Mouse (Mus musculus) forebrain, postnatal 0 days (tissue): ENCODE measurements around the gene Hist1h2ae. TPM values are rescaled to one million over a fixed set of nuclear protein-coding genes. Genes with fewer than 3 reads are reported as not detected.

Experiments used
- ATAC-seq: fragments of 200-750 bp; cut with Nextera tagmentation; 2 replicates; pipeline ENCODE4 v1.8.0; 2017; ENCODE audit warnings: mild to moderate bottlenecking, moderate library complexity
- DNase-seq: peaks from one replicate; pipeline ENCODE4 v3.0.0-alpha.2; 2015
- H3K27ac ChIP-seq: fragments of 300-500 bp; sonication (generic); 2 replicates; pipeline ENCODE4 v1.5.1; 2014; ENCODE audit warnings: low read depth, mild to moderate bottlenecking, antibody characterized with exemption, low read length, moderate library complexity, mixed read lengths
- H3K27me3 ChIP-seq: fragments of 300-500 bp; sonication (generic); 2 replicates; pipeline ENCODE4 v1.6.1; 2014; ENCODE audit warnings: mild to moderate bottlenecking, low read length, mixed read lengths; ENCODE audit not compliant: insufficient read depth
- H3K36me3 ChIP-seq: fragments of 300-500 bp; sonication (generic); 2 replicates; pipeline ENCODE4 v1.6.1; 2014; ENCODE audit warnings: mild to moderate bottlenecking, moderate library complexity; ENCODE audit not compliant: insufficient read depth
- H3K4me1 ChIP-seq: fragments of 300-500 bp; sonication (generic); 2 replicates; pipeline ENCODE4 v1.6.1; 2014; ENCODE audit warnings: antibody characterized with exemption; ENCODE audit not compliant: insufficient read depth
- H3K4me2 ChIP-seq: fragments of 300-500 bp; sonication (generic); 2 replicates; pipeline ENCODE4 v1.6.1; 2014; ENCODE audit warnings: low read depth, mild to moderate bottlenecking, moderate library complexity
- H3K4me3 ChIP-seq: fragments of 300-500 bp; sonication (generic); 2 replicates; pipeline ENCODE4 v1.5.1; 2014; ENCODE audit warnings: low read depth, low read length, mixed read lengths
- H3K9ac ChIP-seq: fragments of 300-500 bp; sonication (generic); 2 replicates; pipeline ENCODE4 v1.6.1; 2014; ENCODE audit warnings: mild to moderate bottlenecking
- H3K9me3 ChIP-seq: fragments of 300-500 bp; sonication (generic); 2 replicates; pipeline ENCODE4 v1.6.1; 2016; ENCODE audit warnings: low read length
- CTCF ChIP-seq: sonication (generic); IDR thresholded peaks from 2 replicates; pipeline ENCODE4 v1.5.1; 2016; ENCODE audit warnings: antibody characterized with exemption, control low read depth, low read depth
- WGBS: fragments of 180-500 bp; shearing (Covaris S2); extraction: QIAGEN DNeasy Blood & Tissue Kit; methylation state at CpG from one replicate; pipeline ENCODE4 v1.1.7; 2014; 5-methylcytosine and 5-hydroxymethylcytosine counted together
- microRNA-seq, 2 experiments: library from miRNA; unstranded; fragments of <30 nt; microRNA quantifications; one replicate each; pipeline ENCODE4; 2016
- polyA plus RNA-seq: library from polyadenylated mRNA; unstranded; fragments of >200 nt; fragmentation: Nextera tagmentation; extraction: Ambion mirVana; gene quantifications from 2 replicates; pipeline ENCODE4 v1.2.1, GENCODE M21; 2015
- total RNA-seq: library from RNA; depleted of rRNA; stranded (reverse); fragments of >200 nt; gene quantifications from 2 replicates; pipeline ENCODE4 v1.2.3, GENCODE M21; 2014; rRNA removed

The Hist1h2ae gene
- total and polyA plus RNA-seq, 2 experiments from 2014 or later = 12.5 to 111 TPM

DNA sequence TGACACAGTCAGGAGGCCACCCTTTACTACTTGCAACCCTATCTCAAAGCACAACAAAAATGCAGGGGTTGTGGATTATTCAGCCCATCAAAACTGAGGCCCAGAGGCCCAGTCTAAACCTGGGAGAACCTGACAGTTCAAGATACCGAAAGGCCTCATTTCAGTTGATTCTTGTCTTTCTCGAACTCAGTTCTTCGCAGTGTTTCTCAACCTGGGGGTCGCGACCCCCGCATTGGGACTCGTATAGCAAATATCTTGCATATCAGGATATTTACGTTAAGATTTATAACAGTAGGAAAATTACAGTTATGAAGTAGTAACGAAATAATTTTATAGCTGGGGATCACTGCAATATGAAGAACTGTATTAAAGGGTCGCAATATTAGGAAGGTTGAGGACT is 45.1 kb downstream of the Hist1h2ae start:
- H3K27me3 ChIP-seq = no peaks in the 10 kb centered on the region
- H3K4me2 ChIP-seq = peak overlapping the region; percentile 55
- no peaks in the 10 kb centered on the region for H3K4me1 ChIP-seq
- DNase-seq (no peak), ATAC-seq (no peak)
- WGBS = 2% methylated on average over 10 of the region's 10 CpGs
- H3K4me3 ChIP-seq = peak overlapping the region; percentile 50
- no peak for TF ChIP-seq CTCF
- no peak overlapping the region for H3K9ac ChIP-seq
- H3K9me3 ChIP-seq = no peaks in the 10 kb centered on the region
- H3K36me3 ChIP-seq = no peaks in the 10 kb centered on the region
- H3K27ac ChIP-seq = no peak overlapping the region

DNA sequence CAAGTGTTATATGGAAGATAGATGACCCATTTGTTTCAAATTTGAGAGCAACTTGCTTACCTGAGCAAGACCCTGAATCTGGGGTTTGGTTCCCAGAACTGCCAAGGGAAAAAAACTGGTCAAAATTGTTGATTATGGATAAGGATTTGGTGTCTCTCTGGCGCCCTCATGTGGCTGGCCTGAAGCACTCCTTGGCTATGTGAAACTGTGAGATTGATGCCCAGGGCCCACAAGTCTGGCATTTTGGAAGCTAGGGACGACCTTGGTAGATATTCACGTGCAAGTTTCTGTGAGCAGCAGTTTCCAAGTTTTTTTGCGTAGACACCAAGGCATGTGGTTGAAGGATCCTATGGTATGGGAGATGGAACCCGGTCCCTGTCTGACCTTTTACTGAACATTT is 46.4 kb downstream of the Hist1h2ae start:
- TF ChIP-seq CTCF = peak; percentile 92
- no peak overlapping the region for H3K9ac ChIP-seq
- peak; percentile 86 for DNase-seq
- no peak overlapping the region for H3K4me3 ChIP-seq
- peak; percentile 44 for ATAC-seq
- no peaks in the 10 kb centered on the region for H3K4me1 ChIP-seq
- H3K4me2 ChIP-seq = no peak overlapping the region
- no peaks in the 10 kb centered on the region for H3K9me3 ChIP-seq
- H3K27me3 ChIP-seq = no peaks in the 10 kb centered on the region
- H3K27ac ChIP-seq = no peak overlapping the region
- 9% methylated on average over 5 of the region's 5 CpGs for WGBS
- H3K36me3 ChIP-seq = no peaks in the 10 kb centered on the region

DNA sequence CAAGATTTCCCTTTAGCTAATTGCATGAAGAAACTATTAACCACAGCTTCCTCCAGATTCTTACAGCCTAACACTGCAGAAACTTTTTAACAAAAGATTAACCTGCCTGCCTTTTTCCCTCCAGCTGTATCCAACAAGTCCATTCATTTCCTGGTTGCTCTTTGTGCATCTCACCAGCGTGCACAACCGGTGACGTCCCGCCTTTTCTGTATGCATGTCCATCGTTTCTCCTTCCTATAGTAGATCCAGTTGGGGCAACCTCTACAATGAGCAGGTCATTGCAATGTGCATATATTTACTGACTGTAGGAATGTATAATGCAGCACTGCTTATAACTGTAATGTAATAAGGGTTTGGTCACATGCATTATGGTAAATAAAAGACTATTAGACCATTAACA is 47.0 kb downstream of the Hist1h2ae start:
- Histone ChIP-seq H3K9me3 (no peaks in the 10 kb centered on the region), H3K36me3 (no peaks in the 10 kb centered on the region), H3K4me2 (no peak overlapping the region), H3K27me3 (no peaks in the 10 kb centered on the region), H3K9ac (no peak overlapping the region), H3K4me3 (no peak overlapping the region), H3K27ac (no peak overlapping the region), H3K4me1 (no peaks in the 10 kb centered on the region)
- ATAC-seq = no peak
- WGBS = 46% methylated on average over 5 of the region's 5 CpGs
- no peak for TF ChIP-seq CTCF
- no peak for DNase-seq

DNA sequence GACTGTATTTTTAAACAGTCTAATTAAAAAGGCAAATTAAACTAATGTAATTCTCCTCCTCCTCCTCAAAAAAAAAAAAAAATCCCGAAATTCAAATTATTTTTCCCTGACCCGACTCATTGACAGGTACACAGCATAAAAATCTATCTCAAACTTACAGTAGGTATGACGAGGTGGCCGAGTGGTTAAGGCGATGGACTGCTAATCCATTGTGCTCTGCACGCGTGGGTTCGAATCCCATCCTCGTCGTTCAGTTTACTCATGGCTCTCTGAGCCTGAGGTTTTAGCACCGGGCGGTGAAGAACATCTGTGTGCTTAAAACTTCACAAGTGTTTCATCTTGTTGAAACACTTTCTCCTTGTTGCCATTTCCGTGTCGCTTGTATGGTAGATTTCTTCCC is 49.3 kb downstream of the Hist1h2ae start:
- 1% methylated on average over 14 of the region's 14 CpGs for WGBS
- H3K4me2 ChIP-seq = peak overlapping the region; percentile 18; the same call in 1 of the 2 replicates
- H3K27me3 ChIP-seq = no peaks in the 10 kb centered on the region
- no peak for ATAC-seq
- H3K36me3 ChIP-seq = no peaks in the 10 kb centered on the region
- H3K27ac ChIP-seq = no peak overlapping the region
- no peak overlapping the region for H3K4me3 ChIP-seq
- no peak overlapping the region for H3K9ac ChIP-seq
- no peaks in the 10 kb centered on the region for H3K9me3 ChIP-seq
- peak; percentile 75 for DNase-seq
- no peak for TF ChIP-seq CTCF
- no peaks in the 10 kb centered on the region for H3K4me1 ChIP-seq

Small RNAs within 50 kb of the gene (microRNA-seq; reads per million reads assigned to microRNA genes)
- gene Gm44297 = 0 reads per million in 2 experiments
- 0 reads per million in 2 experiments for gene Gm44359
- gene Gm44394 = 0 reads per million in 2 experiments

Other genes with a start within 250 kb of the Hist1h2ae start
Only the 30 nearest of the 35 such genes appear.
- 6.5 and 8.2 TPM in 2 replicates for gene Abt1, start 147.4 kb downstream of the Hist1h2ae start, total RNA-seq
- 7.7 and 8.2 TPM in 2 replicates for gene Abt1, start 147.4 kb downstream of the Hist1h2ae start, polyA plus RNA-seq
- 0.08 and 0.33 TPM in 2 replicates for gene Btn1a1, start 105.3 kb downstream of the Hist1h2ae start, total RNA-seq
- 0.12 TPM in 1 of 2 replicates, not detected in the other for gene Btn1a1, start 105.3 kb downstream of the Hist1h2ae start, polyA plus RNA-seq
- not detected in 2 replicates for gene Btn2a2, start 82.4 kb downstream of the Hist1h2ae start, total RNA-seq
- gene Btn2a2, start 82.4 kb downstream of the Hist1h2ae start, polyA plus RNA-seq = 0.10 TPM in 1 of 2 replicates, not detected in the other
- gene Hist1h4h, start 40.2 kb downstream of the Hist1h2ae start, total RNA-seq = 1,275 and 1,840 TPM in 2 replicates
- 4.1 and 5.7 TPM in 2 replicates for gene Hist1h4h, start 40.2 kb downstream of the Hist1h2ae start, polyA plus RNA-seq
- gene Hist1h2af, start 37.3 kb downstream of the Hist1h2ae start, total RNA-seq = 135 and 227 TPM in 2 replicates
- gene Hist1h2af, start 37.3 kb downstream of the Hist1h2ae start, polyA plus RNA-seq = not detected in 2 replicates
- 116 and 134 TPM in 2 replicates for gene Hist1h3g, start 35.8 kb downstream of the Hist1h2ae start, total RNA-seq
- gene Hist1h3g, start 35.8 kb downstream of the Hist1h2ae start, polyA plus RNA-seq = 0.50 TPM in 1 of 2 replicates, not detected in the other
- gene Hist1h2bh, start 27.8 kb downstream of the Hist1h2ae start, total RNA-seq = 12.5 and 17.0 TPM in 2 replicates
- gene Hist1h2bh, start 27.8 kb downstream of the Hist1h2ae start, polyA plus RNA-seq = 0.17 TPM in 1 of 2 replicates, not detected in the other
- gene Hist1h3f, start 27.2 kb downstream of the Hist1h2ae start, total RNA-seq = 116 and 119 TPM in 2 replicates
- 0.17 and 0.47 TPM in 2 replicates for gene Hist1h3f, start 27.2 kb downstream of the Hist1h2ae start, polyA plus RNA-seq
- gene Hist1h4f, start 19.6 kb downstream of the Hist1h2ae start, total RNA-seq = 586 and 753 TPM in 2 replicates
- 0.70 TPM in 1 of 2 replicates, not detected in the other for gene Hist1h4f, start 19.6 kb downstream of the Hist1h2ae start, polyA plus RNA-seq
- 48.5 and 66.7 TPM in 2 replicates for gene Hist1h1d, start 18.0 kb downstream of the Hist1h2ae start, total RNA-seq
- 0.12 and 0.18 TPM in 2 replicates for gene Hist1h1d, start 18.0 kb downstream of the Hist1h2ae start, polyA plus RNA-seq
- 180 and 204 TPM in 2 replicates for gene Hist1h3e, start 8.9 kb downstream of the Hist1h2ae start, total RNA-seq
- gene Hist1h3e, start 8.9 kb downstream of the Hist1h2ae start, polyA plus RNA-seq = 1.9 and 2.0 TPM in 2 replicates
- gene Hist1h2bg, start 176 bp upstream of the Hist1h2ae start, total RNA-seq = 367 and 594 TPM in 2 replicates
- gene Hist1h2bg, start 176 bp upstream of the Hist1h2ae start, polyA plus RNA-seq = 3.0 and 3.6 TPM in 2 replicates
- 226 and 289 TPM in 2 replicates for gene Hist1h2bf, start 3.0 kb upstream of the Hist1h2ae start, total RNA-seq
- gene Hist1h2bf, start 3.0 kb upstream of the Hist1h2ae start, polyA plus RNA-seq = not detected in 2 replicates
- gene Hist1h2ad, start 3.2 kb upstream of the Hist1h2ae start, total RNA-seq = 204 and 274 TPM in 2 replicates
- gene Hist1h2ad, start 3.2 kb upstream of the Hist1h2ae start, polyA plus RNA-seq = 0.78 TPM in 1 of 2 replicates, not detected in the other
- 73.0 and 78.9 TPM in 2 replicates for gene Hist1h3d, start 4.5 kb upstream of the Hist1h2ae start, total RNA-seq
- gene Hist1h3d, start 4.5 kb upstream of the Hist1h2ae start, polyA plus RNA-seq = 0.57 and 0.80 TPM in 2 replicates
- 258 and 695 TPM in 2 replicates for gene Hist1h4d, start 10.4 kb upstream of the Hist1h2ae start, total RNA-seq
- gene Hist1h4d, start 10.4 kb upstream of the Hist1h2ae start, polyA plus RNA-seq = 25.0 and 42.2 TPM in 2 replicates
- gene Hist1h2be, start 49.9 kb upstream of the Hist1h2ae start, total RNA-seq = 98.5 and 120 TPM in 2 replicates
- gene Hist1h2be, start 49.9 kb upstream of the Hist1h2ae start, polyA plus RNA-seq = 0.31 and 0.39 TPM in 2 replicates
- gene Hist1h1e, start 51.3 kb upstream of the Hist1h2ae start, total RNA-seq = 204 and 218 TPM in 2 replicates
- gene Hist1h1e, start 51.3 kb upstream of the Hist1h2ae start, polyA plus RNA-seq = 11.1 and 16.3 TPM in 2 replicates
- gene Hist1h2ac, start 112.7 kb upstream of the Hist1h2ae start, total RNA-seq = 40.9 and 44.8 TPM in 2 replicates
- gene Hist1h2ac, start 112.7 kb upstream of the Hist1h2ae start, polyA plus RNA-seq = 0.41 and 0.49 TPM in 2 replicates
- gene Hist1h2bc, start 113.0 kb upstream of the Hist1h2ae start, total RNA-seq = 93.7 and 124 TPM in 2 replicates
- gene Hist1h2bc, start 113.0 kb upstream of the Hist1h2ae start, polyA plus RNA-seq = 29.2 and 35.3 TPM in 2 replicates
- gene Hist1h1t, start 124.6 kb upstream of the Hist1h2ae start, total RNA-seq = 1.3 TPM in 1 of 2 replicates, not detected in the other
- gene Hist1h1t, start 124.6 kb upstream of the Hist1h2ae start, polyA plus RNA-seq = not detected in 2 replicates
- gene Hist1h4c, start 127.2 kb upstream of the Hist1h2ae start, total RNA-seq = 917 and 942 TPM in 2 replicates
- 2.3 and 5.0 TPM in 2 replicates for gene Hist1h4c, start 127.2 kb upstream of the Hist1h2ae start, polyA plus RNA-seq
- 2.5 and 3.6 TPM in 2 replicates for gene Hfe, start 139.6 kb upstream of the Hist1h2ae start, total RNA-seq
- 4.4 and 6.0 TPM in 2 replicates for gene Hfe, start 139.6 kb upstream of the Hist1h2ae start, polyA plus RNA-seq
- gene Hist1h1c, start 167.6 kb upstream of the Hist1h2ae start, total RNA-seq = 475 and 498 TPM in 2 replicates
- 24.0 and 26.3 TPM in 2 replicates for gene Hist1h1c, start 167.6 kb upstream of the Hist1h2ae start, polyA plus RNA-seq
- 294 and 301 TPM in 2 replicates for gene Hist1h3c, start 174.4 kb upstream of the Hist1h2ae start, total RNA-seq
- gene Hist1h3c, start 174.4 kb upstream of the Hist1h2ae start, polyA plus RNA-seq = 0.84 TPM in 1 of 2 replicates, not detected in the other
- 647 and 680 TPM in 2 replicates for gene Hist1h2bb, start 175.5 kb upstream of the Hist1h2ae start, total RNA-seq
- not detected in 2 replicates for gene Hist1h2bb, start 175.5 kb upstream of the Hist1h2ae start, polyA plus RNA-seq
- gene Hist1h2ab, start 179.9 kb upstream of the Hist1h2ae start, total RNA-seq = 305 and 340 TPM in 2 replicates
- gene Hist1h2ab, start 179.9 kb upstream of the Hist1h2ae start, polyA plus RNA-seq = 4.4 and 6.7 TPM in 2 replicates
- 229 and 254 TPM in 2 replicates for gene Hist1h3b, start 181.0 kb upstream of the Hist1h2ae start, total RNA-seq
- 0.25 and 0.67 TPM in 2 replicates for gene Hist1h3b, start 181.0 kb upstream of the Hist1h2ae start, polyA plus RNA-seq
- 184 and 254 TPM in 2 replicates for gene Hist1h4b, start 185.8 kb upstream of the Hist1h2ae start, total RNA-seq
- 1.8 and 3.0 TPM in 2 replicates for gene Hist1h4b, start 185.8 kb upstream of the Hist1h2ae start, polyA plus RNA-seq
- 303 and 421 TPM in 2 replicates for gene Hist1h4a, start 190.0 kb upstream of the Hist1h2ae start, total RNA-seq
- gene Hist1h4a, start 190.0 kb upstream of the Hist1h2ae start, polyA plus RNA-seq = 0.64 TPM in 1 of 2 replicates, not detected in the other